Mouse (Mus musculus) hindbrain, embryonic 14.5 days (tissue): ENCODE measurements around the gene Gpr87. TPM values are rescaled to one million over a fixed set of nuclear protein-coding genes. Genes with fewer than 3 reads are reported as not detected.
"Not testable (repeated sequence)": the region's sequence is repeated elsewhere in the genome, so short reads cannot be mapped to it uniquely, and the experiment has no call there.

ENCODE experiments used
- ATAC-seq: fragments of 200-750 bp; cut with Nextera tagmentation; 2 replicates; pipeline ENCODE4 v1.8.0; 2017; ENCODE audit warnings: moderate number of reproducible peaks, mild to moderate bottlenecking, moderate TSS enrichment, moderate library complexity; ENCODE audit not compliant: low FRiP score
- DNase-seq: peaks from one replicate; pipeline ENCODE4 v3.0.0-alpha.2; 2015; ENCODE audit warnings: low spot score
- H3K27ac ChIP-seq: fragments of 300-500 bp; sonication (generic); 2 replicates; pipeline ENCODE4 v1.5.1; 2014; ENCODE audit warnings: mild to moderate bottlenecking, moderate library complexity
- H3K27me3 ChIP-seq: fragments of 300-500 bp; sonication (generic); 2 replicates; pipeline ENCODE4 v1.6.1; 2014; ENCODE audit warnings: mild to moderate bottlenecking, low read length, mixed read lengths; ENCODE audit not compliant: control insufficient read depth, insufficient read depth
- H3K36me3 ChIP-seq: fragments of 300-500 bp; sonication (generic); replicated peaks from 2 replicates; pipeline ENCODE4 v1.6.1; 2014; ENCODE audit not compliant: control insufficient read depth, insufficient read depth
- H3K4me1 ChIP-seq: fragments of 300-500 bp; sonication (generic); replicated peaks from 2 replicates; pipeline ENCODE4 v1.6.1; 2014; ENCODE audit warnings: antibody characterized with exemption, low read length, mixed read lengths; ENCODE audit not compliant: control insufficient read depth, insufficient read depth
- H3K4me2 ChIP-seq: fragments of 300-500 bp; sonication (generic); replicated peaks from 2 replicates; pipeline ENCODE4 v1.6.1; 2014; ENCODE audit warnings: mild to moderate bottlenecking, moderate library complexity
- H3K4me3 ChIP-seq: fragments of 300-500 bp; sonication (generic); replicated peaks from 2 replicates; pipeline ENCODE4 v1.5.1; 2014; ENCODE audit warnings: mild to moderate bottlenecking, low read length
- H3K9ac ChIP-seq: fragments of 300-500 bp; sonication (generic); 2 replicates; pipeline ENCODE4 v1.6.1; 2014
- H3K9me3 ChIP-seq: fragments of 300-500 bp; sonication (generic); 2 replicates; pipeline ENCODE4 v1.6.1; 2016; ENCODE audit warnings: low read length; ENCODE audit not compliant: control insufficient read depth
- WGBS: fragments of 180-500 bp; shearing (Covaris S2); extraction: QIAGEN DNeasy Blood & Tissue Kit; methylation state at CpG from one replicate; pipeline ENCODE4 v1.1.7; 2014; 5-methylcytosine and 5-hydroxymethylcytosine counted together
- polyA plus RNA-seq: library from polyadenylated mRNA; unstranded; fragments of >200 nt; fragmentation: Nextera tagmentation; extraction: Ambion mirVana; gene quantifications from 2 replicates; pipeline ENCODE4 v1.2.1, GENCODE M21; 2014

Gene Gpr87
- polyA plus RNA-seq, 1 experiment from 2014 or later, result not detected

DNA sequence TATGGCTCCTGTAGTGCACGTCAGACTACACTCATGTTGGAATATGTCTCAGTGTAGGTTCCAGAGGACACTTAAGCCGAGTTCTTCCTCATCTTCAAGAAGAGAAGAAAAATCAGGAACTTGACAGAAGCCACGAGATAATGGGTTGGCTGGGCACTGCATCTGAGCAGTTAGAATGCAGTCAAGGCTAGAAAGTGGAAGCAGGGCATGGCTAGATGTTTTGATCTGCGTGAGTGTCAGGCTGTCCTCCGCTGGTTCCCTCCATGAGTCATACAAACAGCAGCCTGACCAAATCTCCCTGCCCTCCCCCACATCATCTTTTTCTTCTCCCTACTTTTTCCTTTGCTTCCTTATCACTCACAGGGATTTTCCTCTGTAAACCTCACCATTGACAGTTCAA, 41.5 kb downstream of the Gpr87 start, which contains the start of gene P2ry14:
Gene P2ry14, minus strand, starts transcription at position 195 of the 400 bp plus-strand sequence.
- no peak within 1 kb of the TSS for H3K27ac ChIP-seq
- no peak within 1 kb of the TSS for H3K9ac ChIP-seq
- DNase-seq (no peak), ATAC-seq (no peak)
- H3K27me3 ChIP-seq, result no peaks in the 10 kb centered on the region
- H3K4me2 ChIP-seq, result no peak within 1 kb of the TSS
- no peaks in the 10 kb centered on the region for H3K9me3 ChIP-seq
- H3K4me1 ChIP-seq, result no peaks in the 10 kb centered on the region
- no peak within 1 kb of the TSS for H3K4me3 ChIP-seq
- WGBS, result 86% methylated on average over 5 of the region's 5 CpGs
- no peaks in the 10 kb centered on the region for H3K36me3 ChIP-seq

- no peaks in the 10 kb centered on the region for H3K9me3 ChIP-seq
- H3K36me3 ChIP-seq, result no peaks in the 10 kb centered on the region
- WGBS, result 95% methylated on average over 2 of the region's 2 CpGs
- no peaks in the 10 kb centered on the region for H3K27me3 ChIP-seq
- DNase-seq (no peak), ATAC-seq (no peak)
- H3K4me3 ChIP-seq, result no peak overlapping the region
- no peaks in the 10 kb centered on the region for H3K4me1 ChIP-seq
- no peak overlapping the region for H3K4me2 ChIP-seq
- no peak overlapping the region for H3K27ac ChIP-seq
- H3K9ac ChIP-seq, result no peak overlapping the region
Measured at GRCm38 (mm10) chr3:59150624-59151023, 44.3 kb downstream of the Gpr87 start.

GRCm38 (mm10) chr3:59149646-59150045, 45.3 kb downstream of the Gpr87 start:
- Histone ChIP-seq H3K36me3 (no peaks in the 10 kb centered on the region), H3K4me1 (no peaks in the 10 kb centered on the region), H3K9ac (no peak overlapping the region), H3K27ac (no peak overlapping the region), H3K4me3 (no peak overlapping the region), H3K9me3 (no peaks in the 10 kb centered on the region), H3K4me2 (no peak overlapping the region), H3K27me3 (no peaks in the 10 kb centered on the region)
- ATAC-seq (no peak), DNase-seq (no peak)

GRCm38 (mm10) chr3:59145194-59145593, 49.7 kb downstream of the Gpr87 start:
- Histone ChIP-seq H3K36me3 (no peaks in the 10 kb centered on the region), H3K9me3 (no peaks in the 10 kb centered on the region), H3K27me3 (no peaks in the 10 kb centered on the region), H3K9ac (no peak overlapping the region), H3K27ac (no peak overlapping the region), H3K4me1 (no peaks in the 10 kb centered on the region), H3K4me3 (no peak overlapping the region), H3K4me2 (no peak overlapping the region)
- ATAC-seq (no peak), DNase-seq (no peak)
- WGBS, result 81% methylated on average over 5 of the region's 5 CpGs

GRCm38 (mm10) chr3:59141507-59142305, 53.2 kb downstream of the Gpr87 start:
- no peak overlapping the region for H3K4me2 ChIP-seq
- no peaks in the 10 kb centered on the region for H3K27me3 ChIP-seq
- H3K27ac ChIP-seq, result no peak overlapping the region
- no peaks in the 10 kb centered on the region for H3K36me3 ChIP-seq
- ATAC-seq, result no peak
- H3K9me3 ChIP-seq, result no peaks in the 10 kb centered on the region
- 86% methylated on average over 8 of the region's 8 CpGs for WGBS
- H3K4me3 ChIP-seq, result no peak overlapping the region
- DNase-seq, result no peak
- no peak overlapping the region for H3K9ac ChIP-seq
- H3K4me1 ChIP-seq, result no peaks in the 10 kb centered on the region

- H3K27me3 ChIP-seq, ATAC-seq, H3K36me3 ChIP-seq, H3K4me3 ChIP-seq, H3K4me2 ChIP-seq, H3K4me1 ChIP-seq, H3K9me3 ChIP-seq, DNase-seq, H3K27ac ChIP-seq, H3K9ac ChIP-seq: not testable (repeated sequence)
- 94% methylated on average over 4 of the region's 4 CpGs for WGBS
Measured at GRCm38 (mm10) chr3:59140941-59141340, 54.0 kb downstream of the Gpr87 start.

DNA sequence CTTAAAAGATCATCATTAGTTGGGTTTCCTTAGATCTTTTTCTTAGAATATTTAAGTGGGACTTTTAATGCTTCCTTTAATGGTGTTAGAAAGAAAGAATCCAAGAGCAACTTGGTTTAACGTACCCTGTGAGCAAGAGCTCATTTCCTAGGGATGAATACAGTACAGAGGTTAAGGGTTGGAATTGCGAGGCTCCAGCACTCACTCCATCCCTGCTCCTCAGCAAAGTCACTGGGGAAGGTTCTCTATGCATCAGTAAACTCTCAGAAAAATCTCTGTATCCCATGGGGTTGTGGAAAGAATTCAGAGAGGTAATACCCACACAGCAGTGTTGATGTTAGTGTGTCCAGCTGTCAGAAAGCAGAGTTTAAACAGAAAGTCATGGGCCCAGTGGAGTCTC, 54.8 kb downstream of the Gpr87 start:
- no peaks in the 10 kb centered on the region for H3K36me3 ChIP-seq
- no peak for DNase-seq
- no peak for ATAC-seq
- no peaks in the 10 kb centered on the region for H3K4me1 ChIP-seq
- no peak overlapping the region for H3K4me2 ChIP-seq
- no peak overlapping the region for H3K27ac ChIP-seq
- H3K9ac ChIP-seq, result no peak overlapping the region
- H3K9me3 ChIP-seq, result no peaks in the 10 kb centered on the region
- H3K4me3 ChIP-seq, result no peak overlapping the region
- no peaks in the 10 kb centered on the region for H3K27me3 ChIP-seq
- 81% methylated on average over 2 of the region's 2 CpGs for WGBS

GRCm38 (mm10) chr3:59139651-59140051, 55.3 kb downstream of the Gpr87 start:
- DNase-seq, result no peak
- no peak overlapping the region for H3K27ac ChIP-seq
- H3K4me2 ChIP-seq, result no peak overlapping the region
- H3K4me3 ChIP-seq, result no peak overlapping the region
- no peak for ATAC-seq
- H3K4me1 ChIP-seq, result no peaks in the 10 kb centered on the region
- no peaks in the 10 kb centered on the region for H3K27me3 ChIP-seq
- H3K9me3 ChIP-seq, result no peaks in the 10 kb centered on the region
- H3K36me3 ChIP-seq, result no peaks in the 10 kb centered on the region
- no peak overlapping the region for H3K9ac ChIP-seq

DNA sequence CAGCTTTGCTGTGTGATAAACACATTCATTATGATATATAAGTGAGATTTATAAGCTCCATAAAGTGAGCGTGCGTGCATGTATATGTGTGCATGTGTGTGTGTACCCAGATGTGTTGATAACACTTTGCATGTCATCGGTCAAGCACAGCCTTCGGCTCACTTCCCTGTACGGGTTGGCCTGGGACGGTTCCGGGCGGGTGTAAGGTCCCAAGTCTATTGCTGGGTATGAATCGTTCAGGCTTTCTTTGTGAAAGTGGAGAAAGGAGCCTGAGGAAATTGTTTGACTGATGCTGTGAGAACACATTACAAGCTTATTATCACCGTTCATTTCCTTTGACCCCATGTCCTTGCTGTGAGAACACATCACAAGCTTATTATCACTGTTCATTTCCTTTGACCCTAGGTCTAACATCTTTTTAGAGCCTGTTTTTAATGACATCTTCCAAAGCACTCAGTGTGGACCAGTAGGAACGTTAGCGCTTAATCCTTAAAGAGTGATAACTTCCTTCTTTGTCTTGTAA, 55.9 kb downstream of the Gpr87 start:
- no peaks in the 10 kb centered on the region for H3K27me3 ChIP-seq
- no peaks in the 10 kb centered on the region for H3K9me3 ChIP-seq
- H3K27ac ChIP-seq, result no peak overlapping the region
- H3K4me3 ChIP-seq, result no peak overlapping the region
- 65% methylated on average over 12 of the region's 12 CpGs for WGBS
- DNase-seq (no peak), ATAC-seq (no peak)
- no peak overlapping the region for H3K9ac ChIP-seq
- H3K4me2 ChIP-seq, result no peak overlapping the region
- H3K36me3 ChIP-seq, result no peaks in the 10 kb centered on the region
- H3K4me1 ChIP-seq, result no peaks in the 10 kb centered on the region
